Mouse (Mus musculus): Measurements from ENCODE around the gene Slc15a1.

The Slc15a1 gene

DNA sequence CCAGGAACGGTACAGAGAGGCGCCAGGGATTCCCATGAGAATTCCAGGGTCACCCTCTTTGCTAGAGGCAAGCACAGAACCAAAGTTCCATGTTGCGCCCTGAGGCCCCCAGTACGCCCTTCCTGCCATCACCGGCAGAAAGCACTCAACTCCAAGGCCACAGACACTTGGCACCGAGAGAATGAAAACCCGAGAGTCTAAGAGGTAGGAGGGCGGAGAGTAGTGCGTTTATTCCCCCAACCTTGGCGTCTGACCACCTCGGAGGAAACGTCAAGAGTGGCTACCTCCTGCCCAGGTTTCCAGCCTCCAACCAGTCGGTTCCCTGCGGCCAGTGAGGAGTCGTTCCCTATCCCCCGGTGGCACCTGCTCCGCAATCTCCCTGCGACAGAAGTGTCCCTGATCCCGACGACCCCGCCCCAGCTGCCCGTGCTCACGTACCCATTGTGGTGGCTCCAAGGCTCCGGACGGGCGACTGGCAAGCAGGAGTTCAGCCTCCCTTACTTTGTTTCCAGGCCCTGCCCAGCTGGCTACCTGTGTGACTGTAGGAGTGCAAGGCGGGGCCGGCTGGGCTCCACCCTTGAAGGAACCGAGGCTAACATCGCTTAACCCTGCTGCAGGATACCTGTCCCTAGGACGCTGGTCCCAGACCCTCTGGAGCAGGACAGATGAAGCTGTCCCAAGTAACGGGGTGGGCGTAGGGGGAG lies at the start of gene Slc15a1:
Gene Slc15a1 (minus strand): TSS at position 472 of the 704 bp plus-strand sequence.
- in situ Hi-C loops (cut with MboI; ENCODE audit: unreplicated experiment in 2 of 2), result no loop called here

- in situ Hi-C loops (cut with MboI; ENCODE audit: unreplicated experiment in 2 of 2), result no loop called here
Measured at GRCm38 (mm10) chr14:121553785-121554184, 48.7 kb upstream of the Slc15a1 start.

DNA sequence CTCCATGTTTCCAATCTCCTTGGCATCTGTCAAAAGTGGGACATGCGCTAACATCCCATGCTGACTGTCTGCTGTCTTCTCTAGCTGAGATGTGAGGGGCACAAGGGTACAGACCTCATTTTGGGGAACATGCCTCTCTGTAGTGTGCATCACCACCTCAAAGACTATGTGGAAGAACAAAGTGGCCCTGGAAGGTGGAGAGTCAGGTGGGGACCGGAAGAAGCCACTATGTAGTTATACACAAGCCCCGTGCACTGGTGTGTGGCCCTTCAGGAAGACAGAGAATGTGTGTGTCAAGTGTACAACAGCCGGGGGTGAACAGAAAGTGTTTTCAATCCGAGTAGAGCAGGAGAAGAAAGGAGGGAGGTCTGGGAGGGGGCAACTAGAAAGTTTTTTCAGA lies 47.5 kb upstream of the Slc15a1 start:
- in situ Hi-C loops (cut with MboI; ENCODE audit: unreplicated experiment in 2 of 2), result no loop called here

DNA sequence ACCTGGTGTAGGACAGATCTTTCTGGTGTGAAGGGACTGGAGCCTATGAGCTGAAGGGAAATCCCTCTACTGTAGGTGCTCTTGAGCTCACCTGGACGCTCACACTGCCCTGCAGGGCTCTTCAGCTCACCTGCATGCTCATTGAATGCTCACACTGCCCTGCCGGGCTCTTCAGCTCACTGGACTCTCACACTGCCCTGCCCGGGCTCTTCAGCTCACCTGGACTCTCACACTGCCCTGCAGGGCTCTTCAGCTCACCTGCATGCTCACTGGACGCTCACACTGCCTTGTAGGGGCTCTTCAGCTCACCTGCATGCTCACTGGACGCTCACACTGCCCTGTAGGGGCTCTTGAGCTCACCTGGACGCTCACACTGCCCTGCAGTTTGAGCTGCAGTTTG lies 44.8 kb upstream of the Slc15a1 start:
- in situ Hi-C loops (cut with MboI; ENCODE audit: unreplicated experiment in 2 of 2), result no loop called here

DNA sequence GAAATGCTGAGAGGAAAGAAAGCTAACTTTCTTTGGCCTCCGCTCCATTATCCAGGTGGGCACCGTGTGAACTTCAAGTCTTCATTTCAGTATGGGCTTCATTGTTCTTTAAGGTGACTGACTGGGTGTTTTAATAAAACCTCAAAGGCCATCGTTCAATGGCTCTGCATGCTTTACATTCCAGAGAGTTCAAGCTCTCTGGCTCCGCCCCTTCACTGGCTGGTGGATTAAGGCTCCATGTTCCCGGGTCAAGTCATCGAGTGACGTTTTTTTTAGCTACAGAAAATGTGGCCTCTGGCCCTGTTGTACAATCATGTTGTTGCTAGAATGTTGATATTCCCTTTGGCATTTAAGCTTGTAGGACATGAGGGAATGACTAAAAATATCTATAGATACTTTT lies 42.7 kb upstream of the Slc15a1 start:
- in situ Hi-C loops (cut with MboI; ENCODE audit: unreplicated experiment in 2 of 2), result no loop called here

GRCm38 (mm10) chr14:121546621-121547020 lies 41.6 kb upstream of the Slc15a1 start:
- in situ Hi-C loops (cut with MboI; ENCODE audit: unreplicated experiment in 2 of 2), result no loop called here

DNA sequence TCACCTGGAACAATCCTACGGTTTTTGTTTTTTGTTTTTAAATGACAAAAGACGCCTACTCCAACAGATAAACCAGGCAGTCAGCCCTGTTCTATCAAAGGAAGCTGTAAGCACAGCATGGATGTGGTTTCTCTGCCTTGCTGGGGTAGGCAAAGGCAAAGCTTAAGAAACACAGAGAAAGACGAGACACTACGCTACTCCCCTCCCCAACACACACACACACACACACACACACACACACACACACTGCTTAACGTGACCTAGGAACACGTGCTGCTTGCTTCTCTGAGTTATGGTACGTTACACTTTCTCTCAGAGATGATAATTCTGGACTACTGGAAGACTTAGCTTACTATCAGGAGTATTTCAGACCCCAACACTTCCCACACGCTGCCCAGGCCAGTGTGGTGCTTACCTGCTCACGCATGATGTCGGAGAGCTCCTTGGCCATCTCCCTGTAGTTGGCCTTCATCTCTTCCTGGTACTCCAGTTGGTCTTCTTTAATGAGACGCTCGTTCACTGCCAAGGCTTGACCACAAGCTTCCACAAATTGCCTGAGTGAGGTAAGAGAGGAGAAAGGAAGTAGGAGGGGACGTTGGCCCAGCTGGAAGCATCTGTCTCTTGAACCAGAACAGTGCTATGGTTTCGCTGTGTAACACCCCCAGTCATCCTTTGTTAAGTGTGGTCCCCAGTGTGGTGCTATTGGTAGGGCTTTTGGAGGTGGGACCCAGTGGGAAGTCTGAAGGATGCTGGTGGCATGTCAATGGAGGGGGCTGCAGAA lies 40.7 kb upstream of the Slc15a1 start:
- in situ Hi-C loops (cut with MboI; ENCODE audit: unreplicated experiment in 2 of 2), result no loop called here

DNA sequence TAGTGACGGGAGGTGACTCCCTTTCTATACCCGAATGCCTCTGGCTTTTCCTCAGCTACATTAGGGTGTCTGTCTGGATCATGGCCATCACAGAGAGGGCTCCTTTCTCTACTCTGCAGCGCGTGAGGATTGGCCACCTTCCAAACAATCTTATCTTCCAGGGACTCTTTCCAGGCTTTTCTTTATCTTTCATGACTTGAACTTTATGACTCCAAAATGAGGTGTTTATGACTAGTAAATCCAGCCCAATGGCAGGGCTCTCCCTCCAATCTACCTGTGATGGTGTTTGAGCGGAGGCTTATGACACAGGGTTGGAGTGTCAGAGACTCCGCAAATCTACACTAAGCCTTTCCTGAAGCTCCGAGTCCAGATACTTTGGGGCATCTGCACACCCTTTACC lies 36.2 kb upstream of the Slc15a1 start:
- in situ Hi-C loops (cut with MboI; ENCODE audit: unreplicated experiment in 2 of 2), result no loop called here

- in situ Hi-C loops (cut with MboI; ENCODE audit: unreplicated experiment in 2 of 2), result no loop called here
Measured at GRCm38 (mm10) chr14:121534501-121534900, 29.4 kb upstream of the Slc15a1 start.

- in situ Hi-C loops (cut with MboI; ENCODE audit: unreplicated experiment in 2 of 2), result no loop called here
Measured at GRCm38 (mm10) chr14:121530853-121531252, 25.8 kb upstream of the Slc15a1 start.

GRCm38 (mm10) chr14:121527883-121528282 lies 22.8 kb upstream of the Slc15a1 start:
- in situ Hi-C loops (cut with MboI; ENCODE audit: unreplicated experiment in 2 of 2), result no loop called here

DNA sequence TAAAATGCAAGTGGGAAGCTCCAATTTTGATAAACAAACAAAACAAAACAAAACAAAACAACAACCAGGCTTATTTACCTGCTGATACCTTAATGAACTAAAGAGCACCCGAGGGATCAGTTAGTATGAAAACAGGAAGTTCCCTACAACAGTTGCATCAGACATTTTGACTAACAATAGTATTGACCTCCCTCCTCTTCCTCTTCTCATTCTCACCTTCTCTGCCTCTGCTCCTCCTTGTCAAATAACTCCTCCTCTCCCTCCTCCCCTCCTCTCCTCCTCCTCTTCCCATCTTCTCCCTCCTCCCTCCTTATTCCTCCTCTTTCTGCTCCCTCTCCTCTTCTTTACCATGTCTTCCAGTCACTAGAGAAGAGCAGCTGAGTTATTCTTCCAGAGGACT lies 22.1 kb upstream of the Slc15a1 start:
- in situ Hi-C loops (cut with MboI; ENCODE audit: unreplicated experiment in 2 of 2), result no loop called here

DNA sequence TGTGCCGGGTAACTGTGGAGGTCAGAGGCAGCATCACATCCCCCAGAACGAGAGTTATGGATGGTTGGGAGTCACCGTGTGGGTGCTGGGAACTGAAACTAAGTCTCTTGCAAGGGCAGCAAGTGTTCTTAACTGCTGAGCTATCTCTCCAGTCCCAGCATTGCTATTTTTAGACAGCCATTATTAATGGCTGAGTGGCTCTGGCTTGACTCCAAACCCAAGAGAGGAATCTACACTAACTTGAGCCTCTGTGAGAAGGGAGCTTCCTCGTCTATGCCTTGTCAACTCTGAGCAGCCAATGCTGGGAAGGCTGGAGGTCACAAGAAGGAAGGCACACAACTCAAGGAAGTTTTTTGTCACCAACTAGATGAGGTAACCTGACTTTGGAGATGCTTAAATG lies 16.7 kb upstream of the Slc15a1 start:
- in situ Hi-C loops (cut with MboI; ENCODE audit: unreplicated experiment in 2 of 2), result no loop called here

- in situ Hi-C loops (cut with MboI; ENCODE audit: unreplicated experiment in 2 of 2), result no loop called here
Measured at GRCm38 (mm10) chr14:121516881-121517280, 11.8 kb upstream of the Slc15a1 start.

- in situ Hi-C loops (cut with MboI; ENCODE audit: unreplicated experiment in 2 of 2), result no loop called here
Measured at GRCm38 (mm10) chr14:121508929-121509328, 3.9 kb upstream of the Slc15a1 start.

- in situ Hi-C loops (cut with MboI; ENCODE audit: unreplicated experiment in 2 of 2), result no loop called here
Measured at GRCm38 (mm10) chr14:121506336-121506735, 1.3 kb upstream of the Slc15a1 start.

GRCm38 (mm10) chr14:121505485-121505860 lies 421 bp upstream of the Slc15a1 start:
- in situ Hi-C loops (cut with MboI; ENCODE audit: unreplicated experiment in 2 of 2), result no loop called here

DNA sequence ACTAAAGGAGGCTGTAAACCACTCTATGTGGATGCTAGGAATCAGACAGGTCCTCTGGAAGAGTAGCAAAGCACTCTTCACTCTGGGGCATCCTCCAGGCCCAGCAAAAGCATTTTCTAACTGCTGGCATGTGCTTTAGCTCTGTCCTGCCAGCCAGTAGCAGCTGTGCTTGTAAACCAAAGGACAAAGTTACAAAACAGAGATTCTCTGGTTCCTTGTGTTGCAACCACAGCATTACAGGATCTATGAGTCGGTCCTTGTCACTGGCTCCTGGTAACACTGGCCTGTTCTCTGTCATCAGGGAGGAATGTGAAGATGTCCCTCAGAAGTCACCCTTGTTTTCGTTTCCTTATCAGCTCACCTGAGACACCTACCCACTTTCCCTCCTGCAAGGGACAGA lies 4.5 kb downstream of the Slc15a1 start:
- in situ Hi-C loops (cut with MboI; ENCODE audit: unreplicated experiment in 2 of 2), result no loop called here

DNA sequence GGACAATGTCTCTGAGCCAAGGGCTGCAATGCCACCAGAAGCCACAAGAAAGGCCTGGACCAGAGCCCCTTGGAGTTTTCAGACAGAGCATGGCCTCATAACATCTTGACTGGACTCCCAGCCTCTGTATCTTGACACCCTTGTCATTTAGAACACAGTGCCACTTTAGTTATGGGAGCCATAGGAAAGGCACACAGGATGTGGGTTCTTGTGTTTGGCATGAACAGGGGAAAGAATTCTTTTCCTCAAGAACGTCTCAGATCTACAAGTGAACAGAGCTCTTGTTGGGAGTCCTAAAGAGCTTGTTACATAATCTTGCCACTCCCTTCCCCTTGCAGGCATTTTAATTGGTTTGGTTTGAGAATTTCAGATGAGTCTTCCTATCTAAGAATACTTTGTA lies 5.3 kb downstream of the Slc15a1 start:
- in situ Hi-C loops (cut with MboI; ENCODE audit: unreplicated experiment in 2 of 2), result no loop called here

- in situ Hi-C loops (cut with MboI; ENCODE audit: unreplicated experiment in 2 of 2), result no loop called here
Measured at GRCm38 (mm10) chr14:121497800-121498199, 7.3 kb downstream of the Slc15a1 start.

DNA sequence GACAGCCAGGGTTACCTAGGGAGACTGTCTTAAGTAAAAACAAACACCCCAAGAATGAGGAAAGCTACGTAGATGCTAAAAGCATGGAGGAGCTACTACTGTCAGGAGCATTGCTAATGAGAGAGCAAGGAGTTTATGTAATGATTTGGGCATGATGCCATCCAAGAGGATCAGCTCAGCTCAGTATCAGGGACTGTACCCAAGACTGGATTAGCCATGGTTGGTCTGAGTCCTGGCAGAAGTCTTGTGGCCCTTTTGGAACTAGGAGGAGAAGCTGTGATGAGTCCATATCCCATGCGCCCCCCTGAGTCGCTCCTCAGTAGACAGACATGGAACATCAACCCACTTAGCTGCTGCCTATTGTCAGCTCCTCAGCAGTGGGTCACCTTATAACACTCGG lies 9.3 kb downstream of the Slc15a1 start:
- in situ Hi-C loops (cut with MboI; ENCODE audit: unreplicated experiment in 2 of 2), result no loop called here

DNA sequence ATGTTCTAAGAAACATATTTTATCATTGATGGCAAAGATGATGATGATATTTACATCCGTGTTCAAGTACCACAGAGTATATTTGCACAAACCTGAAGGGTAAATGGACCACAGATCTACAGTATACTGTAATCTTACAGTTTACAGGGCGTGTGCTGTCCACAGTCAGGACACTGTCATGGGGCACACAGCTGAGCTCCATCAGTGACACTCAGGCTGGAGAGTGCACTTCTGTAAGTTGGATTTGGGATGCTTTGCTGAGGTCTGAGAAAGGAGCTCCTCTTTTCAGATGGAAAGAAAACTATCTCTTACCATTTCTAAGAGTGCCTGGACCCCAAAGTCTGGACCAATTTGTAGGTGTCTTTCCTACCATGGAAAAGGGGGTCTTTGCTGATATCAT lies 9.9 kb downstream of the Slc15a1 start:
- in situ Hi-C loops (cut with MboI; ENCODE audit: unreplicated experiment in 2 of 2), result no loop called here

Data from v-Abl transformed pro-B cells (cell line).